Mouse (Mus musculus) midbrain, embryonic 10.5 days (tissue): ENCODE results near the gene Pard3b. TPM values are rescaled to one million over a fixed set of nuclear protein-coding genes. Genes with fewer than 3 reads are reported as not detected.

ENCODE experiments used
- DNase-seq: peaks from one replicate; pipeline ENCODE4 v3.0.0-alpha.2; 2017; ENCODE audit warnings: low spot score
- H3K27ac ChIP-seq: fragments of 300-500 bp; sonication (generic); replicated peaks from 2 replicates; pipeline ENCODE4 v1.5.1; 2016; ENCODE audit warnings: mild to moderate bottlenecking
- H3K27me3 ChIP-seq: fragments of 300-500 bp; sonication (generic); 2 replicates; pipeline ENCODE4 v1.6.1; 2016; ENCODE audit warnings: low read depth, mild to moderate bottlenecking; ENCODE audit not compliant: poor library complexity, severe bottlenecking
- H3K36me3 ChIP-seq: fragments of 300-500 bp; sonication (generic); 2 replicates; pipeline ENCODE4 v1.6.1; 2016; ENCODE audit warnings: mild to moderate bottlenecking, moderate library complexity
- H3K4me1 ChIP-seq: fragments of 300-500 bp; sonication (generic); 2 replicates; pipeline ENCODE4 v1.6.1; 2016
- H3K4me3 ChIP-seq: fragments of 300-500 bp; sonication (generic); 2 replicates; pipeline ENCODE4 v1.5.1; 2016; ENCODE audit warnings: mild to moderate bottlenecking, moderate library complexity
- H3K9me3 ChIP-seq: fragments of 300-500 bp; sonication (generic); replicated peaks from 2 replicates; pipeline ENCODE4 v1.6.1; 2016; ENCODE audit warnings: mild to moderate bottlenecking
- WGBS: fragments of 180-500 bp; shearing (Covaris S2); methylation state at CpG from one replicate; pipeline ENCODE4 v1.1.7; 2016; 5-methylcytosine and 5-hydroxymethylcytosine counted together
- polyA plus RNA-seq: library from polyadenylated mRNA; unstranded; fragments of >200 nt; fragmentation: Nextera tagmentation; extraction: Ambion mirVana; gene quantifications from 2 replicates; pipeline ENCODE4 v1.2.1, GENCODE M21; 2016

Gene Pard3b
- polyA plus RNA-seq, 1 experiment from 2014 or later: 8.2 TPM

GRCm38 (mm10) chr1:62522761-62523160 lies 884.1 kb downstream of the Pard3b start:
- Histone ChIP-seq H3K9me3 (no peaks in the 10 kb centered on the region), H3K4me1 (peaks cover 9% of the 10 kb centered on the region)
- WGBS: 57% methylated on average over 2 of the region's 2 CpGs

GRCm38 (mm10) chr1:62527788-62528187 lies 889.2 kb downstream of the Pard3b start:
- Histone ChIP-seq H3K36me3 (no peaks in the 10 kb centered on the region), H3K27ac (no peak overlapping the region), H3K9me3 (no peaks in the 10 kb centered on the region), H3K4me3 (no peak overlapping the region), H3K27me3 (no peaks in the 10 kb centered on the region), H3K4me1 (0 out of 2 replicates have a peak, but pooled peaks cover 4% of the 10 kb centered on the region)
- DNase-seq: no peak
- WGBS: 81% methylated on average over 7 of the region's 7 CpGs

More at GRCm38 (mm10) chr1:62522761-62523160, 884.1 kb downstream of the Pard3b start:
- no peaks in the 10 kb centered on the region for H3K27me3 ChIP-seq
- no peak for DNase-seq
- H3K4me3 ChIP-seq: no peak overlapping the region
- H3K36me3 ChIP-seq: no peaks in the 10 kb centered on the region
- H3K27ac ChIP-seq: no peak overlapping the region

GRCm38 (mm10) chr1:62529941-62530340 lies 891.3 kb downstream of the Pard3b start:
- WGBS: 75% methylated on average over 8 of the region's 8 CpGs

DNA sequence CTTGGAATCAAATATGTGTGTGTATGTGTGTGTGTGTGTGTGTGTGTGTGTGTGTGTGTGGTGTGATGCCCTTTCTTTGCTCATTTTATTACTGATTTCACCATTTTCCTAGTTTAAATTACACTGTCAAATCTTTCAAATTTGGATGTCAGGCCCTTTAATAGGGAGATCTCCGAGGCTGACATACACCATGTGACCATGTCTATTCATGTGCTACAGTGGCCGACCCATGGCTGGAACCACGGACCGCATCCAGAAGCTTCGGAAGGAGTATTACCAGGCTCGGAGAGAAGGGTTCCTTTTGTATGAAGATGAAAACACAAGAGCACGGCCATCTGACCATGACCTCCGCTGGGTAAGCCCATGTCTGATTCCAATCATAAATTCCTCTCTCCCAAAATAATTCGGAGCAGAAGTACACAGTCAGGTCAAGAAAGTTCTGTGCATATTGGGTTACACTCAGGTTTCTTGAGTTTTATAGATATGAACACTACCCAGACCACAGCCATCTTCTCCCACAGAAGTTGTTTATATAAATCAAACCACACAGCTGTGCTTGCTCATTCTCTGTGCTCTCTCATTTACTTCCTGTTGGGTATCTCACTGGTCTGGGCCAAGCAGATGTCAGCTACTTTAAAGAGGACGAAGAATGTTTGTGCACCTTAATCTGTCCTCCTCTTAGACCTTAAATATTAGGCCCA lies 894.0 kb downstream of the Pard3b start:
- Histone ChIP-seq H3K9me3 (no peaks in the 10 kb centered on the region), H3K27me3 (no peaks in the 10 kb centered on the region), H3K4me1 (0 out of 2 replicates have a peak, but pooled peaks cover 4% of the 10 kb centered on the region), H3K36me3 (no peaks in the 10 kb centered on the region), H3K27ac (no peak overlapping the region), H3K4me3 (no peak overlapping the region)
- WGBS: 89% methylated on average over 10 of the region's 10 CpGs
- no peak for DNase-seq

More at GRCm38 (mm10) chr1:62529941-62530340, 891.3 kb downstream of the Pard3b start:
- H3K27ac ChIP-seq: no peak overlapping the region
- no peak for DNase-seq
- 0 out of 2 replicates have a peak, but pooled peaks cover 4% of the 10 kb centered on the region for H3K4me1 ChIP-seq
- no peaks in the 10 kb centered on the region for H3K36me3 ChIP-seq
- no peak overlapping the region for H3K4me3 ChIP-seq
- no peaks in the 10 kb centered on the region for H3K9me3 ChIP-seq
- no peaks in the 10 kb centered on the region for H3K27me3 ChIP-seq

DNA sequence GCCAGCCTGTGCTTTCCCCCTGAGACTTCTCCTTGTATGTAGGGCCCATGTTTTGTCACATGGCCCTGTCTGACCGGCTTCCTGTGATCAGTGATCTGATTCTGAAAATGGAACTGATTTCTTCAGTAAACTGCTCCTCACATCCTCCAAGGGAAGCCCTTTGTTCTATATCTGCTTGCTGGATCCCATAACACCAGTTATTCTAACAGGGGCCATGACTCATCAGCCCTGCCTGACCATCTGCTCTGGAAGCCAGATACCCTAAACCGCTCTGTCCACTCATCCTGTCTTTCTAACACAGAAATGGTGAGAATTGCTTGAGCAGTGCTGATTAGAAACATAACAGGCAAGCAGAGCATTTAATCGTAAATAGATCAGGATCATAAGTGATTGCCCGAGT lies 910.3 kb downstream of the Pard3b start:
- Histone ChIP-seq H3K4me1 (peaks cover 8% of the 10 kb centered on the region), H3K9me3 (no peaks in the 10 kb centered on the region), H3K4me3 (no peak overlapping the region), H3K36me3 (no peaks in the 10 kb centered on the region), H3K27ac (no peak overlapping the region), H3K27me3 (no peaks in the 10 kb centered on the region)
- 94% methylated on average over 4 of the region's 4 CpGs for WGBS
- DNase-seq: no peak

DNA sequence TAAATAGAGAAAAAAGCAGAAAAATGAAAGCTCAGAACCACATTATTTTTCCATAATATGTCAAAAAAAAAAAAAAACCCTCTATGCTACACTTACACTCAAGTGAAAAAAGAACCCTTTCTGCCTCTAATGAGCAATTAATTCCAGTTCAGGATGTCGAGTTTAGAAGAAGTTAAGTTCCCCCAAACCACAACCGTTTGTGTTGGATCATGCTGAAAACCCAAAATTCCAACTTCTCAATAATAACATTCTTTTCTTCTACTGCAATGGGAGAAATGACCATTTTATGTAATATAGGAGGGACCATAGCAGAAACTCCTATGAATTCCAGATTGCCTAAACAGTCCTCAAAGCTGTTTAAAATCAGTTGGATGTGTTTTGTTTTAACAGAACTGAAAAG lies 911.9 kb downstream of the Pard3b start:
- whole genome bisulfite sequencing: 75% methylated on average over 2 of the region's 2 CpGs
- Histone ChIP-seq H3K9me3 (no peaks in the 10 kb centered on the region), H3K4me3 (no peak overlapping the region), H3K36me3 (no peaks in the 10 kb centered on the region), H3K4me1 (peaks cover 8% of the 10 kb centered on the region), H3K27ac (no peak overlapping the region), H3K27me3 (no peaks in the 10 kb centered on the region)
- no peak for DNase-seq

DNA sequence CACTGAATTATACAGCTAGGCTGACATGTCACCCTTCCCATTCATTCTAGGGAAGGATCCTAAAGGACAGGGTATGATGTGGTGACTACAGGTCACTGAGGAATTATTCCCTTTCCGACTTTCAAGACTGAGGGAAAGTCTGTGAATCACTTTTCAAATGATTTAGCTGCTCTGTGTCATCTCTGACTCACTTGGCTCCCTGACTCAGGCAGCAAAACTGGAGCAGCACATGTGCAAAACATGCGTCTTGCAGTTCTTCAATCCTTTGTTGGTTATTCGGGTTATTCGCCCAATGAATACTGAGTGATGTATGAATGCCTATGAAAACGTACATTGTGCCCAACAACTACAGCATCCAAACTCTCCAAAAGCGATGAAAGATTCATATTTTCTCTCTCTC lies 912.9 kb downstream of the Pard3b start:
- Histone ChIP-seq H3K36me3 (no peaks in the 10 kb centered on the region), H3K27me3 (no peaks in the 10 kb centered on the region), H3K4me1 (peaks cover 8% of the 10 kb centered on the region), H3K27ac (no peak overlapping the region), H3K4me3 (no peak overlapping the region), H3K9me3 (no peaks in the 10 kb centered on the region)
- no peak for DNase-seq
- 86% methylated on average over 6 of the region's 6 CpGs for WGBS

DNA sequence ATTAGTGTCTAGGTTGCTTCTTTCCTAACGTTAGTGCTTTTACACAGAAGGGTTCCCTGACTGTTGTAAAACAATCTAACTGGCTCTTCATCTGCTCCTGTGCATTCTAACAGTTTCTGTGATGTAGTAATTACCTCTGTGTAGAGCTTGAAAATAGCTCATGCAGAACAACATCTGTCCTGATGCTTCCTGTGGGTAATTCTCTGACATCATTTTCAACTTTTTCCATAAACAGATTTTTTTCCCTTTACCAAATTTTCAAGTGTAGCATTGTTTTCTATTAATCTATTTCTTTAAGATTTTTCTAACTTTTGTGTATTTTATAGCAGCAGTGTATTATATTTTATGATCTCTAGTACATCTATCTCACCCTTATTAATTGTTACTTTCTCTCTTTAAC lies 917.2 kb downstream of the Pard3b start:
- H3K36me3 ChIP-seq: no peaks in the 10 kb centered on the region
- H3K4me3 ChIP-seq: no peak overlapping the region
- H3K27me3 ChIP-seq: no peaks in the 10 kb centered on the region
- no peak overlapping the region for H3K27ac ChIP-seq
- no peaks in the 10 kb centered on the region for H3K9me3 ChIP-seq
- WGBS: 52% methylated on average over 1 of the region's 1 CpGs
- DNase-seq: no peak
- no peaks in the 10 kb centered on the region for H3K4me1 ChIP-seq

DNA sequence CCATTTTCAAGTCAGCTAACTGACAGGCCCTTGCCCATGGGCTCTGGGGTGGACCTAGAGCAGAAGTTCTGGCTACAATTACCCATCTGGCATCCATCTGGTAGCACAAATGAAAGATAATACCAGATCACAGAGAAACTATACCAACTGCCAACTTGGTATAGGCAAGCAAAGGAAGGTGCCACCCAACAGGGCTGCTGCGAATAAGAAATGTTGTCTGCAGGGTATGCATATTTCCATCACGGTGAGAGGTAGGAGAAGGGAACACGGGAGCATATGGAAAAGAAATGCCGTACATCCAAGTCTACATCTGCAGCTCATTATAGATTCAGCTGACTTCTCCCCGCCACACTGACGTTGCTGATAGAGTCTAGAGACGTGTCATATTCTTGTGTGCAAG lies 924.4 kb downstream of the Pard3b start:
- Histone ChIP-seq H3K27ac (no peak overlapping the region), H3K4me1 (peaks cover 11% of the 10 kb centered on the region), H3K36me3 (no peaks in the 10 kb centered on the region), H3K27me3 (no peaks in the 10 kb centered on the region), H3K4me3 (no peak overlapping the region), H3K9me3 (no peaks in the 10 kb centered on the region)
- WGBS: 82% methylated on average over 7 of the region's 7 CpGs
- no peak for DNase-seq

GRCm38 (mm10) chr1:62564245-62565119 lies 925.9 kb downstream of the Pard3b start:
- DNase-seq: no peak
- 32% methylated on average over 13 of the region's 13 CpGs for WGBS

GRCm38 (mm10) chr1:62565120-62565809 lies 926.6 kb downstream of the Pard3b start:
- H3K27me3 ChIP-seq: no peaks in the 10 kb centered on the region

More at GRCm38 (mm10) chr1:62564245-62565119, 925.9 kb downstream of the Pard3b start:
- H3K9me3 ChIP-seq: no peaks in the 10 kb centered on the region
- no peak overlapping the region; the same call in 1 of the 2 replicates for H3K27ac ChIP-seq
- peaks cover 11% of the 10 kb centered on the region for H3K4me1 ChIP-seq
- H3K36me3 ChIP-seq: no peaks in the 10 kb centered on the region
- H3K4me3 ChIP-seq: no peak overlapping the region
- no peaks in the 10 kb centered on the region for H3K27me3 ChIP-seq

GRCm38 (mm10) chr1:62566596-62566995 lies 928.0 kb downstream of the Pard3b start:
- no peak overlapping the region for H3K27ac ChIP-seq
- H3K36me3 ChIP-seq: no peaks in the 10 kb centered on the region
- no peak for DNase-seq
- no peaks in the 10 kb centered on the region for H3K9me3 ChIP-seq
- H3K27me3 ChIP-seq: no peaks in the 10 kb centered on the region
- 19% methylated on average over 4 of the region's 4 CpGs for WGBS
- H3K4me3 ChIP-seq: no peak overlapping the region
- H3K4me1 ChIP-seq: peaks cover 11% of the 10 kb centered on the region

More at GRCm38 (mm10) chr1:62565120-62565809, 926.6 kb downstream of the Pard3b start:
- Histone ChIP-seq H3K27ac (no peak overlapping the region), H3K9me3 (no peaks in the 10 kb centered on the region), H3K4me3 (no peak overlapping the region), H3K36me3 (no peaks in the 10 kb centered on the region), H3K4me1 (peaks cover 11% of the 10 kb centered on the region)
- no peak for DNase-seq
- WGBS: 88% methylated on average over 9 of the region's 9 CpGs
